Mouse (Mus musculus): ENCODE results near the gene Tex13c1. TPM values are rescaled to one million over a fixed set of nuclear protein-coding genes. Genes with fewer than 3 reads are reported as not detected.

Gene Tex13c1
- not detected in 2 replicates for polyA plus RNA-seq (2015; fragmentation: Nextera tagmentation; extraction: Ambion mirVana)

DNA sequence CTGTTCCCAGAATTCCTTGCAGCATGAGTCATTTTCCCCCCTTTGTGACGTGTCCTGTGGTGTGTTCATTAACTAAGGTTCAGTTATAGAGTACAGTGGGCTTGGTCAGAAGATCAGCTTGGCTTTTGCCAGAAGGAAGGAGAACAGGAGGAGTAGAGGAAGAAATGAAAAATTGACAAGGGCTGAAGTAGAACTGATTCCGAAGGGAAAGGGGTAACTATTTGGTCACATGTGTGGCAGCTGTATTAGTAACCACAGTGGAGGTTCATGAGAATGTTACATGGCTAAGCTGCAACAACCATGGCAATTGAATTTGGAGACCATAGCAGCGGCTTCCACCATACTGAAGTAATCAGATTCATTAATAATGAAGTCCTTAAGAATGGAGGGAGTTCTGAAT lies at the start of gene Tex13c1:
Gene Tex13c1, plus strand, starts transcription at position 301 of the 400 bp plus-strand sequence.
- H3K36me3 ChIP-seq (ENCODE audit: insufficient read depth, low read length), result no peaks in the 10 kb centered on the region
- ATAC-seq (replicated peaks; ENCODE audit: low FRiP score, low read depth) (no peak), DNase-seq (ENCODE audit: low spot score) (no peak)
- no peaks in the 10 kb centered on the region for H3K27me3 ChIP-seq (ENCODE audit: insufficient read depth, low read length)
- no peaks in the 10 kb centered on the region for H3K4me1 ChIP-seq (replicated peaks; ENCODE audit: insufficient read depth, low read length)
- H3K4me3 ChIP-seq (replicated peaks; ENCODE audit: low read depth, low read length), result no peak within 1 kb of the TSS
- TF ChIP-seq CTCF (IDR thresholded peaks at IDR 0.05; ENCODE audit: low read depth), result no peak
- no peak within 1 kb of the TSS for H3K4me2 ChIP-seq (ENCODE audit: low read length)
- H3K9me3 ChIP-seq (replicated peaks; ENCODE audit: low read length), result no peaks in the 10 kb centered on the region
- H3K9ac ChIP-seq (ENCODE audit: low read depth, low read length), result no peak within 1 kb of the TSS
- WGBS, result 70% methylated on average over 3 of the region's 3 CpGs
- H3K27ac ChIP-seq, result no peak within 1 kb of the TSS

Other genes starting within 250 kb of the Tex13c1 start
- gene Tenm1, start 162.0 kb upstream of the Tex13c1 start, polyA plus RNA-seq (2015; fragmentation: Nextera tagmentation; extraction: Ambion mirVana), result 0.11 and 0.37 TPM in 2 replicates

Measured in kidney, postnatal 0 days (tissue).